In the genomic region with DNA sequence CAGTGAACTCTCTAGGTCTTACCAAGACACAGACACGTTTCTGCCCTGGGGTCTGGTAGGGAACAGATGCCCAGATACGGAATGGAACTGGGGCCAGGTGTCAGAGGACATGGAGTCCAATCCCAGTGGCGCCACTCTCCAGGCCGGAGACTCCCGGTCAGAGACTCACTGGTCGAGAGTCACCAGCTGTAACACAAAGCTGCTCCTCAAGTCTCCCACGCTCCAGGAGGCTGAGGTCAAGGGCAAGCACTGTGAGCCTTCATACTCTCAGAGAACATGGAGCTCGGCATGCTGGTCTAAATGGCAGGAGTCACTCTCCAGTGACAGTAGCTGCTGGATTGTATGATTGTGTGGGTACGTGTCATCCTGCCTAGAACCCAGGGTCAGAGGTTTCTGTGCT, we compare ENCODE assay signal across 27 mouse cellular contexts. TPM values are rescaled to one million over a fixed set of nuclear protein-coding genes. Genes with fewer than 3 reads are reported as not detected.
DNase-seq lines count a peak whose midpoint lies in the region; ATAC-seq and TF ChIP-seq lines count a peak whose summit lies in the region.
"Had no signal": no experiment of that assay in that cellular context is flagged by ENCODE, and none has a peak within 500 bp of the region (broad histone marks: within the 10 kb centered on the region; RNA-seq: fewer than 3 reads in every experiment).

No protein-coding gene starts in this region.

- ATAC-seq in kidney, embryonic 16.5 days (ENCODE audit: low FRiP score, low TSS enrichment): no peak
- ATAC-seq: CD4-positive, CD25-positive, alpha-beta regulatory T cell, adult 4 months; forebrain, embryonic 16.5 days; midbrain, embryonic 15.5 days had no signal

- no peak overlapping the region for H3K9ac ChIP-seq in kidney, embryonic 16.5 days (replicated peaks; ENCODE audit: low read length)
- H3K9ac ChIP-seq: embryonic facial prominence, embryonic 12.5 days; heart, embryonic 13.5 days; hindbrain, embryonic 14.5 days; liver, embryonic 14.5 days; lung, embryonic 15.5 days; midbrain, embryonic 15.5 days; neural tube, embryonic 15.5 days had no signal

- peak; percentile 41 for DNase-seq in kidney, adult 2 months
- peak; percentile 26 for DNase-seq in lung, postnatal 36 days
- DNase-seq in lung, postnatal 14 days: no peak
- DNase-seq in kidney, postnatal 25 days: peak; percentile 34 to 56
- no peak for DNase-seq in thymus, postnatal 4 days
- DNase-seq in urinary bladder, adult 2 months (ENCODE audit: low spot score): no peak
- DNase-seq: adrenal gland, postnatal 25 days; cerebellum, adult 11-12 months; cerebellum, adult 9-11 months; embryo, embryonic 11 days; heart, adult 2 months; heart, postnatal 10 days; layer of hippocampus, adult 9-11 months; liver; right cerebral cortex, postnatal 25 days; thymus, adult 2 months; thymus, postnatal 36 days had no signal

- WGBS in kidney, adult 2 months: 44% methylated on average over 9 of the region's 9 CpGs
- WGBS in kidney, embryonic 16.5 days: 38% methylated on average over 9 of the region's 9 CpGs

- no peak overlapping the region for H3K4me2 ChIP-seq in kidney, embryonic 16.5 days (replicated peaks; ENCODE audit: low read depth, low read length)
- H3K4me2 ChIP-seq: embryonic facial prominence, embryonic 12.5 days; heart, embryonic 13.5 days; hindbrain, embryonic 14.5 days; lung, embryonic 15.5 days; midbrain, embryonic 15.5 days; neural tube, embryonic 15.5 days had no signal

- 0 out of 2 replicates have a peak, but pooled peaks cover 2% of the 10 kb centered on the region for H3K4me1 ChIP-seq in kidney, adult 2 months (ENCODE audit: control insufficient read depth, insufficient read depth, low read length)
- peaks cover 29% of the 10 kb centered on the region for H3K4me1 ChIP-seq in kidney, embryonic 16.5 days (ENCODE audit: insufficient read depth, low read length)

- no peak for TF ChIP-seq POLR2A in kidney, adult 2 months (IDR thresholded peaks at IDR 0.05; ENCODE audit: low read depth, low read length)

- no peak overlapping the region for H3K4me3 ChIP-seq in kidney, adult 2 months (ENCODE audit: insufficient read depth, low read depth, low read length)
- no peak overlapping the region for H3K4me3 ChIP-seq in kidney, embryonic 16.5 days (ENCODE audit: low read length)
- H3K4me3 ChIP-seq: embryonic facial prominence, embryonic 12.5 days; heart, adult 2 months; heart, embryonic 13.5 days; lung, embryonic 15.5 days; midbrain, embryonic 15.5 days; neural tube, embryonic 15.5 days had no signal

- no peaks in the 10 kb centered on the region for H3K27me3 ChIP-seq in kidney, adult 2 months (replicated peaks; ENCODE audit: control insufficient read depth, insufficient read depth, low read length)
- no peaks in the 10 kb centered on the region for H3K27me3 ChIP-seq in kidney, embryonic 16.5 days (ENCODE audit: insufficient read depth, low read length)
- H3K27me3 ChIP-seq: embryonic facial prominence, embryonic 12.5 days; lung, embryonic 15.5 days had no signal

- no peaks in the 10 kb centered on the region for H3K36me3 ChIP-seq in kidney, adult 2 months (ENCODE audit: control insufficient read depth, insufficient read depth, low read length)
- H3K36me3 ChIP-seq in kidney, embryonic 16.5 days (ENCODE audit: insufficient read depth, low read length): no peaks in the 10 kb centered on the region
- H3K36me3 ChIP-seq: embryonic facial prominence, embryonic 12.5 days; heart, embryonic 13.5 days; lung, embryonic 15.5 days; midbrain, embryonic 15.5 days; neural tube, embryonic 15.5 days had no signal

- no peak overlapping the region for H3K27ac ChIP-seq in kidney, adult 2 months (ENCODE audit: insufficient read depth, low read depth, low read length)
- no peak overlapping the region for H3K27ac ChIP-seq in kidney, embryonic 16.5 days (ENCODE audit: low read length)
- H3K27ac ChIP-seq: embryonic facial prominence, embryonic 12.5 days; heart, adult 2 months; heart, embryonic 13.5 days; hindbrain, embryonic 14.5 days; liver, embryonic 14.5 days; midbrain, embryonic 15.5 days; neural tube, embryonic 15.5 days had no signal

- H3K9me3 ChIP-seq in kidney, embryonic 16.5 days (ENCODE audit: low read length): no peaks in the 10 kb centered on the region
- H3K9me3 ChIP-seq: embryonic facial prominence, embryonic 12.5 days; heart, embryonic 13.5 days; lung, embryonic 15.5 days; midbrain, embryonic 15.5 days; neural tube, embryonic 15.5 days had no signal

- TF ChIP-seq CTCF in kidney, adult 2 months (conservative IDR thresholded peaks at IDR 0.05; ENCODE audit: insufficient read depth, insufficient read length, low read depth, low read length): no peak

RNA-seq across cellular contexts. Expression of gene Fbln1, which starts 3.5 kb away (rescaled TPM):
- polyA plus RNA-seq in kidney, adult 2 months (2012; rRNA removed): 16.9 and 29.5 TPM in 2 replicates
- polyA plus RNA-seq in kidney, embryonic 16.5 days (2015; fragmentation: Nextera tagmentation; extraction: Ambion mirVana): 202 and 212 TPM in 2 replicates
- 489 and 829 TPM in 2 replicates for polyA plus RNA-seq in urinary bladder, adult 2 months (2012; rRNA removed)
- polyA plus RNA-seq: CD4-positive, CD25-positive, alpha-beta regulatory T cell, adult 4 months had no signal

Comparison
In these comparisons a context has a peak if more than half of its experiments do, and no peak if none do; other contexts are left out.
1. DNase-seq: peak in kidney, adult 2 months (single experiment), lung, postnatal 36 days (single experiment) and kidney, postnatal 25 days (2 of 2); none in lung, postnatal 14 days (single experiment), thymus, postnatal 4 days (single experiment) and urinary bladder, adult 2 months (single experiment).